Mouse (Mus musculus): Measurements from ENCODE around the gene Pold2. TPM values are rescaled to one million over a fixed set of nuclear protein-coding genes. Genes with fewer than 3 reads are reported as not detected.

Pold2 gene
- total RNA-seq, 2 experiments from 2014 or later, result 18.0 to 19.2 TPM

DNA sequence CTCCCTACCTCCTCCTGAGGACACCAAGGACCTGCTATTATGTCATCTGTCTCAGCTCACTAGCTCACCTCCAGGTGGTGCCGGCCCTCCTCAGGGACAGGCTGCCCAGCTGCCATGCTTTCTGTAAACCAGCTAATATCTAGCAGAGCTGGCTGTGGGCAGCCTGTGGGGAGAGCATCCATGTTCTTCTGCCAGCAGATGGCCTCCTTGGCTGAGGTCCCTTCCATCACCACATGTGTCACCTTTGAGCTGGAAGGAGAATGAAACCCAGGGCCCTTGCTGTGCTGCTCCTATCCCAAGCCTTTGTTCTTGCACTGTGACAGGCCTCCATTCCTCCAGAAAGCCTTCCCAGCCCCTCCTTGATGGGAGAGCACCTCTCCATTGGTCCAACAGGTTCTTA lies 42.0 kb downstream of the Pold2 start:
- intact Hi-C loops (cut with DNase I), result loop anchor here (5.0 kb wide), 2 partner anchors 41 to 49 kb away; partner anchors contain the start of genes Dbnl and Pold2
- DNase-seq (ENCODE audit: low spot score in 2 of 2), result no peak

DNA sequence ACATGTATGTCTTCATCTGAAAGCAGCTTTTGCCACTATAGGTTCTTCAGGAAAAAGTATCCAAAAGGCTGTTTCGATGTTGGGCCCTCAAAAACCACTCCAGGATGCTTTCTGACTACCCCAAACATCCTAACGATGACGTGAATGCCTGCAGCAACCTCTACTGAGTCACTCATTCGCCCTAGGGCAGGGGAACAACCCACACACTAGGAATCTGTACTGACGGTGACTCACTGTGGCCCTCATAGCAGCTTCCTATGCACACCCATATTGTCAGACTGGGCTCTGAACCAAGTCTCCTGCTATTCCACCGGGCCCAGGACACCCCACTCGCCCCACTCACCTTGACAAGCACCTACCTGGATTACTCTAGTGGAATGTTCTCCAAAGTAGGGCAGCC lies 43.0 kb downstream of the Pold2 start:
- intact Hi-C loops (cut with DNase I), result loop anchor here (5.0 kb wide), 2 partner anchors 42 to 48 kb away; partner anchors contain the start of genes Dbnl and Pold2
- DNase-seq (ENCODE audit: low spot score in 2 of 2), result no peak

DNA sequence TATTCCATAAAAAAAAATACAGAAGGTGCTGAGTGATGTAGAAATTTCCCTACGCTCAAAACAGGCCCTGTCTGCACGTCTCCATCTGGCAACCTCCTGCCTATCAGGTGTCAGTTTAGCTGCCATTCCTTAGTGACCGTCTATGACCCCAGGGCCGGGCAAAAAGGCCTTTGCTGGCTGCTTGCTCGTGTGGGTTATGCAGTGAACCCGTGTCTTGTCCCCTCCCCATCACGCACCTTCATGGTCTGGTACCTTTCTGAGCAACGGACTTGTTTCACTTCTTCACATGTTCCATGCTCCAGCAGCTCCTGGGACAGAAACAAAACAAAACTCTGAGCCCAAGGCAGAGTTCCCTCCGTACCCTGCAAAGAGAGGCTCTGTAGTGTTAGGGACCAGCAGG lies 43.6 kb downstream of the Pold2 start:
- intact Hi-C loops (cut with DNase I), result no loop called here
- no peak for DNase-seq (ENCODE audit: low spot score in 2 of 2)

- intact Hi-C loops (cut with DNase I), result no loop called here
- no peak for DNase-seq (ENCODE audit: low spot score in 2 of 2)
Measured at GRCm38 (mm10) chr11:5829327-5829726, 48.8 kb downstream of the Pold2 start.

- no peak for DNase-seq (ENCODE audit: low spot score in 2 of 2)
- intact Hi-C loops (cut with DNase I), result no loop called here
Measured at GRCm38 (mm10) chr11:5828509-5829191, 49.4 kb downstream of the Pold2 start.

GRCm38 (mm10) chr11:5827931-5828330 lies 50.2 kb downstream of the Pold2 start:
- intact Hi-C loops (cut with DNase I), result no loop called here
- no peak for DNase-seq (ENCODE audit: low spot score in 2 of 2)

- intact Hi-C loops (cut with DNase I), result no loop called here
- no peak for DNase-seq (ENCODE audit: low spot score in 2 of 2)
Measured at GRCm38 (mm10) chr11:5825432-5825831, 52.7 kb downstream of the Pold2 start.

Other genes with a start within 250 kb of the Pold2 start
- gene Mrps24, start 162.6 kb downstream of the Pold2 start, total RNA-seq (2021), result 10 to 100 TPM; 64.7 to 71.7 TPM
- 10 to 100 TPM; 65.6 to 75.2 TPM for gene Urgcp, start 115.9 kb downstream of the Pold2 start, total RNA-seq (2021)
- gene Dbnl, start 89.8 kb downstream of the Pold2 start, total RNA-seq (2021), result 10 to 100 TPM; 69.2 to 72.2 TPM
- gene Pgam2, start 74.6 kb downstream of the Pold2 start, total RNA-seq (2021), result 1 to 10 TPM; 6.0 to 6.6 TPM
- gene Polm, start 40.3 kb downstream of the Pold2 start, total RNA-seq (2021), result 10 to 100 TPM in 1 of 2 experiments, 1 to 10 TPM in 1; 8.9 to 13.7 TPM
- gene Aebp1, start 16.3 kb downstream of the Pold2 start, total RNA-seq (2021), result 10 to 100 TPM; 12.4 to 19.1 TPM
- not detected for gene Myl7, start 20.5 kb upstream of the Pold2 start, total RNA-seq (2021)
- 1 to 10 TPM; 1.6 to 2.2 TPM for gene Gck, start 71.8 kb upstream of the Pold2 start, total RNA-seq (2021)
- 10 to 100 TPM; 82.8 to 91.0 TPM for gene Ykt6, start 77.4 kb upstream of the Pold2 start, total RNA-seq (2021)
- 100 to 1,000 TPM; 644 to 664 TPM for gene Camk2b, start 188.1 kb upstream of the Pold2 start, total RNA-seq (2021)